Mouse (Mus musculus) mesoderm, embryonic 11.5 days (tissue): ENCODE results near the gene Cfap70.
A peak's percentile ranks its signal among the peaks of the same experiment; 100 is the strongest.

Experiments
- DNase-seq: peaks from one replicate; pipeline ENCODE4 v3.0.0-alpha.2; 2012; ENCODE audit warnings: low read depth, low spot score

Cfap70 gene

GRCm38 (mm10) chr14:20423046-20423445, 29.0 kb downstream of the Cfap70 start:
- DNase-seq = no peak

GRCm38 (mm10) chr14:20422257-20422656, 29.8 kb downstream of the Cfap70 start:
- no peak for DNase-seq

- DNase-seq = peak; percentile 35
Observed at GRCm38 (mm10) chr14:20400071-20400470, 52.0 kb downstream of the Cfap70 start.

- DNase-seq = no peak
Observed at GRCm38 (mm10) chr14:20398864-20399263, 53.2 kb downstream of the Cfap70 start.

- no peak for DNase-seq
Observed at GRCm38 (mm10) chr14:20397220-20397619, 54.8 kb downstream of the Cfap70 start.

- peak; percentile 97 for DNase-seq
Observed at GRCm38 (mm10) chr14:20393205-20393913, 58.7 kb downstream of the Cfap70 start, which contains the start of gene Mrps16. Gene Mrps16, minus strand, starts transcription at chr14:20393634.

GRCm38 (mm10) chr14:20392326-20392725, 59.7 kb downstream of the Cfap70 start:
- no peak for DNase-seq

GRCm38 (mm10) chr14:20389446-20390079, 62.5 kb downstream of the Cfap70 start:
- DNase-seq = no peak

- peak; percentile 94 for DNase-seq
Observed at GRCm38 (mm10) chr14:20388441-20389129, 63.4 kb downstream of the Cfap70 start, which contains the start of gene Dnajc9. Gene Dnajc9, minus strand, starts transcription at chr14:20388910.

GRCm38 (mm10) chr14:20379753-20380430, 72.1 kb downstream of the Cfap70 start:
- DNase-seq = no peak

GRCm38 (mm10) chr14:20379087-20379640, 72.9 kb downstream of the Cfap70 start:
- no peak for DNase-seq

GRCm38 (mm10) chr14:20378313-20379061, 73.5 kb downstream of the Cfap70 start:
- peak; percentile 50 for DNase-seq

GRCm38 (mm10) chr14:20377112-20377521, 74.9 kb downstream of the Cfap70 start:
- no peak for DNase-seq

GRCm38 (mm10) chr14:20371854-20372253, 80.2 kb downstream of the Cfap70 start:
- no peak for DNase-seq

- DNase-seq = no peak
Observed at GRCm38 (mm10) chr14:20370798-20371197, 81.2 kb downstream of the Cfap70 start.

GRCm38 (mm10) chr14:20368271-20368670, 83.8 kb downstream of the Cfap70 start:
- no peak for DNase-seq

GRCm38 (mm10) chr14:20363230-20363629, 88.8 kb downstream of the Cfap70 start:
- DNase-seq = no peak

- peak; percentile 98 for DNase-seq
Observed at GRCm38 (mm10) chr14:20347991-20348541, 104.0 kb downstream of the Cfap70 start, which contains the start of the genes Ecd and Fam149b. Gene Ecd, minus strand, starts transcription at chr14:20348121. Gene Fam149b, plus strand, starts transcription at chr14:20348162.

GRCm38 (mm10) chr14:20347441-20347990, 104.5 kb downstream of the Cfap70 start:
- no peak for DNase-seq

GRCm38 (mm10) chr14:20345885-20346284, 106.1 kb downstream of the Cfap70 start:
- DNase-seq = no peak
